Mouse (Mus musculus) spleen, adult 2 months (tissue): ENCODE results near the gene Tbxas1. TPM values are rescaled to one million over a fixed set of nuclear protein-coding genes. Genes with fewer than 3 reads are reported as not detected.

Source experiments
- DNase-seq, 2 experiments: peaks; one replicate each; pipeline versions ENCODE4 v3.0.0 to v3.0.0-alpha.2; 2012 to 2021; ENCODE audit warnings: low spot score in 2 of 2, low read depth in 1 of 2
- H3K27ac ChIP-seq: fragments of 200-500 bp; 2 replicates; pipeline ENCODE4 v1.5.1; 2012; ENCODE audit warnings: low read length, inconsistent platforms; ENCODE audit not compliant: insufficient read depth
- H3K27me3 ChIP-seq: fragments of 200-500 bp; 2 replicates; pipeline ENCODE4 v1.6.1; 2012; ENCODE audit warnings: mild to moderate bottlenecking, moderate library complexity, low read length, inconsistent platforms; ENCODE audit not compliant: control insufficient read depth, insufficient read depth
- H3K36me3 ChIP-seq: fragments of 200-500 bp; 2 replicates; pipeline ENCODE4 v1.6.1; 2012; ENCODE audit warnings: mild to moderate bottlenecking, low read length, inconsistent platforms; ENCODE audit not compliant: control insufficient read depth, insufficient read depth
- H3K4me1 ChIP-seq: fragments of 200-500 bp; 2 replicates; pipeline ENCODE4 v1.6.1; 2011; ENCODE audit warnings: inconsistent platforms; ENCODE audit not compliant: control insufficient read depth, insufficient read depth, insufficient read length
- H3K4me3 ChIP-seq: fragments of 200-500 bp; 2 replicates; pipeline ENCODE4 v1.5.1; 2011; ENCODE audit warnings: mild to moderate bottlenecking, inconsistent platforms; ENCODE audit not compliant: insufficient read depth, insufficient read length; ENCODE audit errors: extremely low read depth
- CTCF ChIP-seq: fragments of 200-500 bp; IDR thresholded peaks from 2 replicates; pipeline ENCODE4 v1.5.1; 2011; ENCODE audit warnings: mild to moderate bottlenecking, inconsistent platforms; ENCODE audit not compliant: insufficient read depth, insufficient read length, insufficient replicate concordance; ENCODE audit errors: extremely low read depth
- POLR2A ChIP-seq: fragments of 200-500 bp; IDR thresholded peaks from 2 replicates; pipeline ENCODE4 v1.6.1; 2011; ENCODE audit warnings: low read depth, low read length, inconsistent platforms
- WGBS: fragments of 180-500 bp; shearing (Covaris S2); methylation state at CpG from one replicate; pipeline ENCODE4 v1.1.7; 2018; 5-methylcytosine and 5-hydroxymethylcytosine counted together
- polyA plus RNA-seq: library from polyadenylated mRNA; depleted of rRNA; stranded (reverse); fragments of >200 nt; gene quantifications from 2 replicates; pipeline ENCODE4 v1.2.3, GENCODE M21; 2012

The Tbxas1 gene
- polyA plus RNA-seq, 1 experiment: 14.0 TPM

DNA sequence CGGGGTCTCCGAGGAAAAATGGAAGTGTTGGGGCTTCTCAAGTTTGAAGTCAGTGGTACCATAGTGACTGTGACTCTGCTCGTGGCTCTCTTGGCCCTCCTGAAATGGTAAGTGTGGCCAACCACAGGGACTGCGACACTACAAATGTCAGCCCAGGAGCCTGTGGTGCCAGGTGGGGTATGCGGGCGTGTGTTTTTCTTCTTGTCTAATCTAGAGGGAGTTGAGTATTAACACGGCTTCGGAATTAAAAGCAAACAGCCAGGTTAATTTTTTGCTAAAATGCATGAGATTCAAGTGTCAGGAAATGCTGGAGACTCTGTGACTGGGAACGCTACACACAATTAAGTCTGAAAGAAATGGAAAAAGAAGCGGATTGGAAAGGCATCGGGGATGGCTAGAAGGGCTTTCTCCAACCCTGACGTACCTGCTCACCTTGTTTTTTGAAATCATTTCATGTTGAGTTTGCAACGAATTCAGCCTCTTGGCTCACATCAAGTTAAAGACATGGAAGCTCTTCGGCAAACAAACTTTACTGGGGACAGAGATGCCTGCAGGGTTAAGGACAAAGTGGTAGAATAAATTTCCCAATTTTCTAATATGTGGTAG is 44.0 kb downstream of the Tbxas1 start:
- H3K27me3 ChIP-seq: no peaks in the 10 kb centered on the region
- H3K4me3 ChIP-seq: peak overlapping the region; percentile 19; the same call in 1 of the 2 replicates
- no peak overlapping the region for H3K27ac ChIP-seq
- TF ChIP-seq CTCF (no peak), POLR2A (no peak)
- no peaks in the 10 kb centered on the region for H3K4me1 ChIP-seq
- WGBS: 32% methylated on average over 14 of the region's 14 CpGs
- no peaks in the 10 kb centered on the region for H3K36me3 ChIP-seq
- DNase-seq: no peak

DNA sequence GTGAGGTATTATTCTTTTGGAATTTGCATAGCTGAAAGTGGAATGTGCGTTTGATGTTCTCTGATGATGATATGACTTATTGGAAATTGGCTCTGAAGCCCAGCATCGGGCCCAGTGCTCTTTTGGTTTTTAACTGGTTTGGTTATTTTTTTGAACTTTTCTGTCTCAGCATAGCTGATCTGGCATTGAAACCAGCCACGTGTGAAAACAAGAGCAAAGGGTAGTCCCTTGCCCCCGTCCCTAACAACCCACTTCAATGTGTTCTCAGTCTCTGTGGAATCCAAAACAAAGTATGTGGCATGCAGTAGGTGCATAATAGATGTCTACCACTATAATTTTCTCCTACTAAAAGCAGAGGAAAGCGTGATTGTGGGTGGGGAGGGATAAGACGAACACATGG is 44.9 kb downstream of the Tbxas1 start:
- no peaks in the 10 kb centered on the region for H3K4me1 ChIP-seq
- no peaks in the 10 kb centered on the region for H3K27me3 ChIP-seq
- no peak overlapping the region for H3K27ac ChIP-seq
- no peak for TF ChIP-seq CTCF
- 62% methylated on average over 6 of the region's 6 CpGs for WGBS
- no peaks in the 10 kb centered on the region for H3K36me3 ChIP-seq
- DNase-seq: no peak
- no peak overlapping the region for H3K4me3 ChIP-seq

DNA sequence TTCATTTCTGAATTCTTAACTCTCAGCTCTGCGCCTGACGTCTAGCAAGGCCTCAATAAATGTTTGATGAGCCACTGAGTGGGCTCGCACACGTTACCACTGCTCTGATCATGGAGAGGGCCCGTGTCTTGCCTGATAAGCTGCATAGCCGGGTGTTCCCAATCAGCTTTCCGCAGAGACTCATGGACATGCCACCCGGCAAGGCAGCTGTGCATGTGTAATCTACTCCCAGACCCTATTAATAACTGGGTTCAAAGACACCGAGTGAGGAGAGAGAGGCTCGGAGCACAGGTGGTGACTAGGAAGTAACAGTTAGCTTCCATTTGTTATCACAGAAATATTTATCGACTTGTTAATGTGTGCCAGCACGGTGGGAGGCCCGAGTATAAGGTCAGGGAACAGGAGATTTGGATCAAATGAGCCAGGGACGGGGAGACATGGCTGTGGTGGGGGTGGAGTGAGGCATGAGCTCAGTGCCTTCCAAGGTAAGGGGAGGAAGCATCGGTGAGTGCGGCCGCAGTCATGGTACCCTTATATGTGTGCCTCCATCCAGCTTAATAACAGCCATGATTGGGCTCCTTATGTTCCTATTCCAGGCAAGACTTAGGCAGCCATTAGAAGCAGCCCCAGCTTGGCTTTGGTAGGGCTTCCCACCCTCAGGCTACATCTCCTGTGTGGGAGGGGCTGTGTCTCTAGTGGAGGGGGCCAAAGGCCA is 46.0 kb downstream of the Tbxas1 start:
- no peaks in the 10 kb centered on the region for H3K27me3 ChIP-seq
- H3K4me3 ChIP-seq: no peak overlapping the region
- WGBS: 81% methylated on average over 17 of the region's 17 CpGs
- no peak for TF ChIP-seq CTCF
- TF ChIP-seq POLR2A: no peak
- H3K36me3 ChIP-seq: no peaks in the 10 kb centered on the region
- peak overlapping the region; percentile 23; the same call in 1 of the 2 replicates for H3K27ac ChIP-seq
- DNase-seq: no peak
- H3K4me1 ChIP-seq: no peaks in the 10 kb centered on the region

DNA sequence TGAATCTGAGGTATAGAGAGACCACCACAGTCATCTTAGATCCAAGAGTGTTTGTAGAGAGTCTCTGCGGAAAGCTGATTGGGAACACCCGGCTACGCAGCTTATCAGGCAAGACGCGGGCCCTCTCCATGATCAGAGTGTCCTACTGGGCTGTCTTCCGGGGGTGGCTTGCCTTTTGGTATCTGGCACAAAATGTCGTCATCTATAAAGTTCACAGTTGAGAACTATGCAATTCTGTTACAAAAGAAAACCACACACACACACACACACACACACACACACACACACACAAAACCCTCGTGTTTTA is 46.6 kb downstream of the Tbxas1 start:
- WGBS: 82% methylated on average over 8 of the region's 8 CpGs
- no peak for DNase-seq
- H3K36me3 ChIP-seq: no peaks in the 10 kb centered on the region

DNA sequence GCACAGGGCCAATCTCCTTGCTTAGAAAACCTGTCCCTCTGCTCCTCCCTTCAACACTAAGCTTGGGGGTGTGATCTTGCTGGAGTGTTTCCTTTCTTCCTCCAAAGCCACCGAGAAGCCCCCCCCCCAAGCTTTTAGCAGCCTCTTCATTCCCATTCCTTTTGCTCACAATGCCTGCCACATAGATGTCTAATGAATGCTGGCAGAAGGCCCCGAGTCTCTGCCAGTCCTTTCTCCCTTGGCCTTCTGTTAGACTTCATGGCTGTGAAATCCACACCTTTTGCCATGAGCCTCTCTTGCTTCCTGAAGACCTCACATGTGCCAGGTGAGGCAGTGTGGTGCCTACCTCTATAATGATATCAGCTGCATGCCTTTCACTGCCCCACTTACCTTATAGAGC is 47.3 kb downstream of the Tbxas1 start:
- TF ChIP-seq CTCF (no peak), POLR2A (no peak)
- DNase-seq: no peak

More for the DNA sequence above, 46.6 kb downstream of the Tbxas1 start:
- no peak overlapping the region for H3K4me3 ChIP-seq
- TF ChIP-seq CTCF: no peak
- no peaks in the 10 kb centered on the region for H3K4me1 ChIP-seq
- no peaks in the 10 kb centered on the region for H3K27me3 ChIP-seq
- peak overlapping the region; percentile 23; the same call in 1 of the 2 replicates for H3K27ac ChIP-seq

DNA sequence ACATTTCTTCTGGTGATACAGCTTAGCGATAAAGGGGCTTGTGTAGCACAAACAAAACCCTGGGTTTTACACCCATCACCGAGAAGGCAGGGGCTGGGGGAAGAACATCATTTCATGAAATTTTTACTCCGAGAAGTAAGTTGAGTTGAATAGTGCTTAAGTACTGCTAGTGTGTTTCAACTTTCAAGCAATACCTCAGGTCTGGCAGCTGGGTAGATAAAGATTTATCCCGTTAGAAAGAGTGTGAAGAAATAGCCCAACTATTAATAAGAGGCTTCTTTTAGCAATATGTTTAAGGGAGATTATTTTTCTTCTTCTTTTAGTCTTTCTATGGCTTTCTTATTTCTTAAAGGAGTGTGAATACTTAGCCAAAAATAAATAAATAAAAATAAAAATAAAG is 48.2 kb downstream of the Tbxas1 start:
- DNase-seq: no peak
- Histone ChIP-seq H3K36me3 (no peaks in the 10 kb centered on the region), H3K4me1 (no peaks in the 10 kb centered on the region), H3K4me3 (no peak overlapping the region), H3K27me3 (no peaks in the 10 kb centered on the region), H3K27ac (peak overlapping the region; percentile 17; the same call in 1 of the 2 replicates)
- no peak for TF ChIP-seq CTCF
- TF ChIP-seq POLR2A: no peak
- WGBS: 85% methylated on average over 4 of the region's 4 CpGs

More for the DNA sequence above, 47.3 kb downstream of the Tbxas1 start:
- Histone ChIP-seq H3K4me1 (no peaks in the 10 kb centered on the region), H3K27me3 (no peaks in the 10 kb centered on the region), H3K36me3 (no peaks in the 10 kb centered on the region), H3K27ac (no peak overlapping the region), H3K4me3 (no peak overlapping the region)
- WGBS: 84% methylated on average over 2 of the region's 2 CpGs
